Mouse (Mus musculus) kidney, adult 9 months (tissue): ENCODE data around the gene Krt4.

Experiments used
- DNase-seq: peaks from one replicate; pipeline ENCODE4 v3.0.0; 2022

Krt4 gene

GRCm38 (mm10) chr15:101924635-101925034 lies at the start of gene Krt4:
TSS of gene Krt4 (minus strand) at chr15:101924735.
- no peak for DNase-seq

GRCm38 (mm10) chr15:101973414-101974077 lies 49.0 kb upstream of the Krt4 start:
- DNase-seq, result peak; percentile 97

- DNase-seq, result peak; percentile 52
Measured at GRCm38 (mm10) chr15:101970536-101970935, 46.0 kb upstream of the Krt4 start.

DNA sequence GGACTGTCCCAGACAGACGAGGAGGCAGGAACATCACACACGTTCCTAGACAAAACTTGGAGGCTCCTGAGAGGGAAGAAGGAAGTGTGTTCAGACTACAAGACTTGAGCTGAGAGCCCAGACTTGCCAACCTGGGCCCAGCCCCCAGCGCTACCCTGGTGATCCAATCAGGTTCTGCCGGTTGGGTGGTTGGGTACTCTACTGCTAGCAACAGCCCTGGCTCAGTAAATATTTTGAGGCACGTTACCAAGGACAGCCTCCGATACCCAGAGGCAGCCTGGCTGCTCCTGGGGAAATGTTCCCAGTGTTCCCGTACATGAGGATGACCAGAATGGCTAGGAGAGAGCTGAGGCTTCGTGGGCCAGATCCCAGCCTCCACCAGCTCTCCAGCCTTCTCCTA lies 42.3 kb upstream of the Krt4 start:
- no peak for DNase-seq

DNA sequence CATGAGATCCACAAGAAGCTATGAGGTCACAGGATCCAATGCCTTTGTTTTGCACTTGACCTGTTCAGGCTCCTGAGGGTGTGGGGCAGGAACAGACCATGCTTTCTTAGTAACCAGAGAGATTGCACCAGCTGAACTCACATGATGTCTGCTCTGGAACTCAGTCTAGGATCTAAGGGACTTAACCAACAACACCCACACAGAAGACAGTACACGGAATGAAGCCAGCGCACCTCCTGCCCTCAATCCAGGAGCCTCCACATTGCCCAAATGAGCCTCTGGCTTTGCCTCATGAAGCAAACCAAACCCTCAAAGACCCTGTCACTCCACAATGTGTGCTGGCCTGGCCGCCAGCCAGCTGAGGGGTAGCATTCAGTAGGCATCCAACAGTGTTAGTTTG lies 34.4 kb upstream of the Krt4 start:
- no peak for DNase-seq

DNA sequence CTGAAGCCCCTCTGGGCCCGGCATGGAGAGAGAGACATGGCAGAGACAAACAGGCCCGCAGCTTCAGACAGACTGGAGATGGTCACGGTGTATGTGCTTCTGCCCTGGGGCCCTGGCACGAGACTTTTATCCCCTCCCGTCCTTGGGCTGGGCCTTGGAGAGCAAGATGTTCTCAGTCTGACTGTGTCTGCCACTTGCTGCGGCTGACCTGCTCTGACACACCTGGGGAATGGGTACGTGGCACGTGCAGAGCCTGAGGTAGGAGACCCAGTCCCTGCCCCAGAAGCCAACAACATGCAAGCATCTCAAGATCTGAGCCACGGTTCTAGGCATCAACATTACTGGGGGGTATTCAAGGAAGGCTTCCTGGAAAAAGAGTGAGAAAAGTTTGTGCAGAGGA lies 29.7 kb upstream of the Krt4 start, which contains the start of gene Krt78:
TSS of gene Krt78 (minus strand) at position 101 of the 400 bp plus-strand sequence.
- no peak for DNase-seq

- DNase-seq, result no peak
Measured at GRCm38 (mm10) chr15:101952733-101953474, 28.4 kb upstream of the Krt4 start.

DNA sequence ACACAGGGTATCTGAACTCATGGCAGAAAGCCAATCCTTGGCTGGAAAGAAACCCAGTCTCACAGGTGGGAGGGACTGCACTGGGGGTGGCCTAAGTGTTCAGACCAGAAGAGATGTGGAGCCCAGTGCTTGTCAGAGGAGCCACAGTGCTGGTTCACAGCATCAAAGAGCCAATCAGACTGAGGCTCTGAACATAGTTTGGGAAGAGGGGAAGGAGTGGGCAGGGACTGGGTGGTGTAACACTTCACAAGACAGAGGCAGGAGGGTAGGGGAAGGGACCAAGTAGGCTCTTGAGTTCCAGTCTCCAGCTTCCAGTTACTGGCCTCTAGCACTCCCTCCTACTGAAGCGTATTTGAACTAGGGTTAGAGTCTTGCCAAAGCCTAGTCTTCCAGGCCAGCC lies 20.9 kb upstream of the Krt4 start:
- DNase-seq, result no peak

GRCm38 (mm10) chr15:101941948-101942347 lies 17.4 kb upstream of the Krt4 start:
- DNase-seq, result no peak

DNA sequence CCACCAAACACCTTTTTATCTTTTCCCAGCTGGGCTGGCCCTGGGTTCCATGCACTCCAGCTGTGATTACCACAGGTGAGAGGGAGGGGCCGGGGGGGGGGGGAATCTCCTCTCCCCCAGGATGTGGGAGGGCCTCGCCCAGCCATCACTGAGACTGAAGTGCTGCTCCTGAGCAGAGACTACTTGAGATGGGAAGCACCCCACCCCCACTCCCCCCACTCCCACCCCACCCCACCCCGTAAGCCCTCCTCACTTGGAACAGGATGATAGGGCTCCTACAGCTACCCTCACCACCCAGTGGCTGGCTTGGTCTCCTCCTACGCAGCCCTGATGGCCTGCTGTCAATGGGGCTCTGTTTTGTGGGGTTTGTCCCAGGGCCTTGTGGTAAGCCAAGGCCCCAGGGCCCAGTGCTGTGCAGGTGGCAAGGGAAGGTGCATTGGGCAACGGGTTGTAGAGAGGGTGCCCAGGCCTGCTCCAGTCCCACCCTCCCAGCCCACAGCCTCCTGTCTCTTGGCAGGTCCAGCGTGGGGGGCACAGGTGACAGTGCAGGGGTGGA lies 15.8 kb upstream of the Krt4 start, which contains the start of gene Krt79:
TSS of gene Krt79 (minus strand) at position 51 of the 556 bp plus-strand sequence.
- no peak for DNase-seq

- peak; percentile 20 for DNase-seq
Measured at GRCm38 (mm10) chr15:101938600-101939308, 14.2 kb upstream of the Krt4 start.

DNA sequence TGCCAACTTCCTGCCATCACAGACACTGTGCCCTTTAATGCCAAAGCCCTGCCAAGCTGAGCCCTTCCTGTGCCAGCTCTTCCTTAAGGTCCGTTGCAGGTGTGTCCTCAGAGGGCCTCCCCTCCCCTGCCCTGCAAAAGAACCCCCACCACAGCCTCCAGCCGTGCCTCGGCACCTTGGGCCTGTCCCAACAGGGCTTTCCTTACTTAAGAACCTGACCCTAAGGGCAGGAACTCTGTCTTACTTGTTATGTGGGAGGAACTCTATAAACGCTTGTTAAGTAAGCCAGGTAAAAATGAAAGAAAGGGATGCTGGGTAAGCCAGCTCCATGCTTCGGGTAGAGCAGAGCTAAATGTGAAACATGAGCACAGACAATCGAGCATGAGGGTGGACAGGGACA lies 8.5 kb upstream of the Krt4 start:
- no peak for DNase-seq

DNA sequence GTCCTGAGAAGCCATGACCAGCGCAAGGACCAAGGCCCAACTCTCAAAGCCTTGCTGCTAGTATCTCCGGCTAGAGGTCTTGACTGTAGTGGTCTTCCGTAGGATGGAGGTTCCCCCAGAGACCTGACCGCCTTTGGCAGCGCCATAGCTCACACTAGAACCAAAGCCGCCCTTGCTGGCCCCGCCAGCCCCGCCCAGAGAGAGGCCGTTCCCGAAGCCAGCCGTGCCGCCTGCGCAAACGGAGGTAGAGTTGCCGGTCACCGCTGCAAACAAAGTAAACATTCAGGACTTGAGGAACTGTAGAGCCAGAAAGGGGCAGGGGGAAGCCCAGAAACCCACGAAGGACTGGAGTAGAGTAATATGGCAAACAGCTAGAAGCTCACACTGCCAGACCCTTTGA lies 5.1 kb upstream of the Krt4 start:
- DNase-seq, result peak; percentile 20

DNA sequence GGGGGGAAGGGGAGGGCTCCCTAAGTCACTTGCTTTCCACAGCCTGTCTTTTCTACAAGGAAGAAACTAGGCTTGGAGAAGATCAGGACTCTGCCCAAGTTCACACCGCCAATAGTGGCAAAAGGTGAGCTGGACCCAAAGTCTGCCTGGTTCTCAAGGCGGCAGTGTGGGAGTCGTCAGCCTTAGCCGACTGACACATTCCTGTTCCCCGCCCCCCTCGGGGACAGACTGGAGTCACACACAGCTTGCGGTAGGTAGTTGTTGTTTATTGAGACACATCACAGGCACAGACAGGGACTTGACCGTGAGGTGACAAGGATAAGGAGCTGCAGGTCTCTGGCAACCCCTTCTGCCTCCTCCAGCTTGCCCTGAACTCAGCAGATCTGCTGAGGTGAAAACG lies 4.6 kb upstream of the Krt4 start:
- no peak for DNase-seq

DNA sequence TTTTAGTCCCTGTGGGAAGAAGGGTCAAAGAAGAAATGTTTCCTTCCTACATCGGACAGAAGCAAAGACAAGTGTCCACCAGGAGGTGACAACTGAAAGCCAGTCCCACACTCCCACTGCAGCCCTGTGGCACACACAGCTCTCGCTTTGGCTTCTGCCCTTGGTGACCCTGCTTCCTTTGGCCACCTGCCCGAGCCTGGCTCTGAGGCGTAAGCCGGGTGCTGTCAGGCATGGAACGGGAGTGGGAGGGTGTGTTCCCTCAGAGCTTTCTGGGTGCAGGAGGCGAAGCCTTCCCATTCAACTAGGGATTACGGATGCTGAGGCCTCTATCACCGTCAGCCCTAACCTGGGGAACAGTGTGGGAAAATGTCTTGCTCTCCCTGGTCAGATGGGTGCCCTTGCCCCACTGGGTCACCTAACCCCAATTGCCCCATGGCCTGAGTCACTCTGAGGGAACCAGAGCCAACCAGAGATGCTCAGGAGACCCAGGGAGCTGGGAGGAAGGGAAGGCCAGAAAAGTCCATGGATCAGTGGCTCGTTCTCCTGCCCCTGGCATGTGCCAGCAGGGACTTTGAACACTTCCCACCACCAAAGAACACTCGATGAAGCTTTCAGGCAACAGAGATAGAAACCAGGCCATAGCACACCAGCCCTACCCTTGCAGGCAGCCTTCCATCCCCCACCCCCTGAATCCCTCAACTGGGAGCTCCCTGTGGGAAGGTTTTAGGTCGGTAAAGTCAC lies 3.0 kb upstream of the Krt4 start:
- peak; percentile 87 for DNase-seq

GRCm38 (mm10) chr15:101925041-101925440 lies 506 bp upstream of the Krt4 start:
- DNase-seq, result no peak

- DNase-seq, result no peak
Measured at GRCm38 (mm10) chr15:101922296-101922695, 2.2 kb downstream of the Krt4 start.

- no peak for DNase-seq
Measured at GRCm38 (mm10) chr15:101916072-101916471, 8.5 kb downstream of the Krt4 start.

- DNase-seq, result no peak
Measured at GRCm38 (mm10) chr15:101904849-101905248, 19.7 kb downstream of the Krt4 start.

DNA sequence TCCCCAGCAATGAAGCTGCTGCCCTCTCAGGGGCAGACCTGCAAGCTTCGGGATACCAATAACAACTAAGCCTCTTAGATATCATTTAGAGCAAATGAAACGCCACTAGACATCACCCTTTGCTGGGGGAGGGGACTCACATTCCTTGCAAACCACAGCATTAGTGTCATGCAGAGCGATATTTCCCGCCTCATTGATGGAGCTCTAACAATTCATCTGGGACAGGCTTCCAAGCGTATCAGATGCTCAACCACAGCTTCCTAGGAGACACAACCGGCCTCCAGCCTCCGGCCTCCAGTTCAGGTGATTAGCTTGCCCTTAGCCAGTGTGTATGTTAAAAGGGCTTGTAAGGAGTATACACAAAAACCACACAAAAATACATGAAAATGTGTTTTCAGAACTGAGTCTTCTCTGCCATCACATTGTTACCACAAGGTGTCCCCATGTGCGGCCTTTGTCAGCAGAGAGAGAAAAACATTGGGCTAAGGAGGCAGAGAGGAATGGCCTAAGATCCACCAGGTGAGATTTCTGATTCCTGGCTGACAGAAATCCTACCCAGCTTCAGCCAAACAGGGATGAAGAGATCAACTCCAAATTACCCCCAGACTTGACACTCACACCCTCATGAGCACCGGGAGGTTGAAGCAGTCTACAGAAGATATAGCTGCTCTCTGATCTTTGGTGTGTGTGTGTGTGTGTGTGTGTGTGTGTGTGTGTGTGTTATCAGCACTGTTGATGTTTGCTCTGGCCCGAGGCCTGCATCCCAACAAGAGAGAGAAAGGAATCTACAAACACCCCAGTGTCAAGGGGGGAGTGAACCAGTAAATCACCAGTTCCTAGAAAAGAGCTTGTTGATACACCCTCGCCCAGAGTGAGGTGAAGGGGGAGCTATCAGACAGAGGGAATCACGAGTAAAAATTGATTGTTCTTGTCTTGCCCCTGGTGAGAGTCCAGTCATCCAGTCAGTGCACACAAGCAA lies 22.1 kb downstream of the Krt4 start:
- DNase-seq, result no peak

DNA sequence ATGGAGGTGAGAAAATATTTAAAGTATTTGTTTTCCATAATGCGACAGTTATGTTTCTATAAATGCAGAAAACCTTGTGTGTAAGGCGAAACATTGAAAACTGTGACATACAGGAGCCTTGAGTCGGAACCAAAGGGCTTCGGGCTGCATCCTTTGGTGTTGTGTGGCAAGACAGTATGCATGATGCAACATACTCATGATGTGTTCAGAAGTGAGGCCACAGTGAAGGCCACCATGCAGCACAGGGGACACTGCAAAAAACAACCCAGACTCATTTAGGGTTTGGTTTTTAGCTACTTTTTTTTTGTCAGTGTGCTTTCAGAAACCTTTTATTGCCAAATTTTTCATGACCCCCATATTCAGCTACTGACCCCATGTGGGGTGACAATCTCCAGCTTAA lies 29.3 kb downstream of the Krt4 start:
- no peak for DNase-seq
